Mouse (Mus musculus): ENCODE data around the gene Tas2r143. TPM values are rescaled to one million over a fixed set of nuclear protein-coding genes. Genes with fewer than 3 reads are reported as not detected.

The Tas2r143 gene
- total RNA-seq, 2 experiments from 2014 or later: not detected

- peak in 1 of 2 experiments; percentile 50 for DNase-seq (ENCODE audit: low spot score in 2 of 2)
Observed at GRCm38 (mm10) chr6:42395960-42396809, 3.9 kb upstream of the Tas2r143 start.

GRCm38 (mm10) chr6:42397041-42397657 is 2.9 kb upstream of the Tas2r143 start:
- no peak for DNase-seq (ENCODE audit: low spot score in 2 of 2)

GRCm38 (mm10) chr6:42398285-42398684 is 1.8 kb upstream of the Tas2r143 start:
- no peak for DNase-seq (ENCODE audit: low spot score in 2 of 2)

DNA sequence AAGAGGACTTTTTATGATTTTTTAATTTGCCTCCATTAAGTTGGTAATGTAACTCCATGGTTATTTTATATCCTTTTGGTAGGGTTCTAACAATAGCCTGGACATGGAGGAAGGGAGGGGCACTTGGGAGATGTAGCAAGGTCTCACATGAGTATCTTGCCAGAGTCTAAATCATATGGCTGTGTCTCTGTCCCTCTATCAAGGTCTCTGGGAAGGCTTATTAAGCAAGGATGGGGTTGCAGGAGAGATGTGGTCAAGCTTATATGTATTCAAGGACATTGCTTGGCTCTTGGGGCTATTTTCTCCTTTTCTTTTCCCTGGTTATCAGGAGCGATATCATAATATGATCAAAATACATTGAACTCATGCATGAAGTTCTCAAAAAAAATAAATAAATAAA is 1.0 kb upstream of the Tas2r143 start:
- no peak for DNase-seq (ENCODE audit: low spot score in 2 of 2)

DNA sequence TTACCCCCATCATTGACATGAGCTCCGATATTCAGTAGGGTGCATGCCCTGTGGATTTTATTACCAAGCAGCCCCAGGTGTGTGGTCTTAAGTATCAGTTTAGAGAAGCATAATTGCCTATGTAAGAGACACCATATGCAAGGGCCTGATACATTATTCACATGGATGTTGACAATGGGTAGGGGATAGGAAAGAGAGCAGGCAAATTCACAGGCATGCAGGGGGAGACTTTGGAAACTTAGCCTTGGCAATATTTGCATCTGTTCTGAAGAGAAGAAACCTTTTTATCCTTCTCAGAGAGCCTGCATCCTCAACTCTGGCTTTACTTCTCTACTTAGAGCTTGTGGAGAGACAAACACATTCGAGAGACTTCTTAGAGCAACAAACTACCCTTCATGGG is 5.1 kb downstream of the Tas2r143 start, which contains the start of gene Tas2r135:
Gene Tas2r135, plus strand, starts transcription at position 301 of the 400 bp plus-strand sequence.
- no peak for DNase-seq (ENCODE audit: low spot score in 2 of 2)

DNA sequence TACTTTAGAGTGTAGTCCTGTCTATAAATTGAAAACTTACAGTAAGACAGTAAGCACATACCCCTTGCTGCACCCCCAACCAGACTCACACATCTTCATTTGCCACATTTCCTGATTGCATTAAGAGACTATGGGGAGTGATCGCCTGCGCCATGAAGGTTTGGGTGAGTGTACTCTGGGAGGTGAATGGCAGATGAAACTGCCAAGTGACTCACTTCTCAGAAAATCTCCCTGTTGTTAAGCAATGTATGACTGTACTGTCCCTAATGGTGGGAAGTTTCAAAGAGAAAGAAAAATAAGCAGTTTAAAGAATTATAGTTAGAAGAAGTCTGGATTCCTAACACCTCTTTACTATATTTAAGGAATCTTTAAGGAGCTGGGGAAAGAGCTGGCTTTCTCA is 19.4 kb downstream of the Tas2r143 start:
- no peak for DNase-seq (ENCODE audit: low spot score in 2 of 2)

DNA sequence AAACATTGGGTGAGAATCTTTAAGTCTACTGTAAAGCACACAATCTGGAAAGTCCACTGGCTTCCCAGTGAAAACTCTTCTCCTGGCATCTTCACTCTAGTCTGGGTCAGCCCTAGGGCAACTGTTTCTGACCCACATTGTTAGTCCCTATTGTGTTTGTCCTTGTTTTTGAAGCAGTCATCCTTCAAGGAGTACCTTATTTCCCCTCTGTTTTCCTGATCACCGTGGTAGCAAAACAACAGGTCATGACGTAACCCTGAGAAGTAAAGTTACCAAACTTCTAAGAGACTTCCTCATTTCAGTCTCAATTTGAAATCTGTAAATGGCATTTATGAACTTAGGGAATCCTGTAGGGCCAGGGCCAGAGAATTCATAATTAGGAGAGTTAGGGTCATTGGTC is 21.4 kb downstream of the Tas2r143 start:
- DNase-seq (ENCODE audit: low spot score in 2 of 2): no peak

GRCm38 (mm10) chr6:42424472-42424871 is 24.4 kb downstream of the Tas2r143 start:
- DNase-seq (ENCODE audit: low spot score in 2 of 2): no peak

DNA sequence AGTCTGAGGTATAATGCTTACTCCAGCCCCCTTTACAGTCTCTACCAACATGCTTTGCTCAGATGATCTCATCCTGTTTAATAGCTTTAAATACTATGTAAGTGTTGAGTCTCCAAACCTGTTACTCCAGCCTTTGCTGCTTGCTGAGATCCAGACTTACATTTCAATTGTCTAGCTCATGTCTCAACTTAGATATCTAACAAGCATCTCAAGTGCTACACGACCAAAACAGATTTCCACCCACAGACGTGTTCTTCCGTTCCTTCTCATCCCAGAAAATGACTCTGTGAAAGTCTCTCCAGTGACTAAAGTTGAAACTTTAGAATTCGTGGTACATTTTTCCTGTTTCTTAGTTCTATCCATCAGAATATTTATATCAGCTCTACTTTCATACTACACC is 26.3 kb downstream of the Tas2r143 start:
- no peak for DNase-seq (ENCODE audit: low spot score in 2 of 2)

DNA sequence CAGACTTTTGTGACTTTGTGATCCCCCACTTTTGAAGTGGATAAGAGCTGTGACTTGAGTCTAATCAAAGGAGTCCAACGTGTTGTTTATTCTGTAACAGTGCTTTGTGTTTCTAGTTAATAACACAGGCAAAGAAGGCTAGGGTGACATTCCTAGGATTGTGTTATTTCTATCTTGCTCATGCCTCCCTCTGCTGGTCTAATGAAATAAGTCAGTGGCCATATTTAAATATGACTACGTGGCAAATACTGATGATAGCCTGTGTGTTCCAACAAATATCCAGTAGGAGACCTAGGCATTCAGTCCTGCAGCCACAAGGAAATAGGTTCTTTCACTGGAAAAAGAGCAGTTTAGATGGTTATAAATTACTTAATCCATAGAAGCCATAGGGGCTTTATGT is 33.5 kb downstream of the Tas2r143 start:
- DNase-seq (ENCODE audit: low spot score in 2 of 2): no peak

- no peak for DNase-seq (ENCODE audit: low spot score in 2 of 2)
Observed at GRCm38 (mm10) chr6:42434446-42434845, 34.4 kb downstream of the Tas2r143 start, which contains the start of gene Tas2r126. TSS of gene Tas2r126 (plus strand) at chr6:42434535.

- no peak for DNase-seq (ENCODE audit: low spot score in 2 of 2)
Observed at GRCm38 (mm10) chr6:42435490-42435889, 35.5 kb downstream of the Tas2r143 start.

GRCm38 (mm10) chr6:42441395-42441794 is 41.4 kb downstream of the Tas2r143 start:
- no peak for DNase-seq (ENCODE audit: low spot score in 2 of 2)

GRCm38 (mm10) chr6:42444491-42444890 is 44.5 kb downstream of the Tas2r143 start:
- DNase-seq (ENCODE audit: low spot score in 2 of 2): no peak

DNA sequence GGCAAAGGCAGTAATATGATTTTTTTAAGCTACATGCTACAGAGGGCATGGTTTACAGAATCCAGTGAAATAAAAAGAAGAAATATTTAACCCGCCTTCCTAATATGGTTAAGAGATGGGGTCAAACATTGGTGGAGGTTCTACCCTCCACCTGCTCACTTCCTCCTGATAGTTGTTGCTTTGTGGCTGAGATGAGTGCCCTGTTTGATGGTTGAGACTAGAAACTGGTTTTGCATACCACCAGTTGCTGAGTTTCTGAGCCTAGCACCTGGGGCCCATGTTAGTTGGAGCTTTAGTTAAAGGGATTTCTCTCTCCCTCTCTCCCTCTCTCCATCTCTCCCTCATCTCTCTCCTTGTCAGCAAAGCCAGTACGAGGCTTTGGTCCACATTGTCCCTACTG is 47.3 kb downstream of the Tas2r143 start:
- DNase-seq (ENCODE audit: low spot score in 2 of 2): no peak

Other genes with a start within 250 kb of the Tas2r143 start
- gene Tas2r144, start 184.9 kb upstream of the Tas2r143 start, total RNA-seq (2021): not detected
- 10 to 100 TPM; 10.3 to 13.3 TPM for gene Gstk1, start 154.3 kb upstream of the Tas2r143 start, total RNA-seq (2021)
- gene Tmem139, start 138.3 kb upstream of the Tas2r143 start, total RNA-seq (2021): not detected
- 10 to 100 TPM; 17.4 to 24.0 TPM for gene Casp2, start 135.3 kb upstream of the Tas2r143 start, total RNA-seq (2021)
- gene Clcn1, start 113.6 kb upstream of the Tas2r143 start, total RNA-seq (2021): 1 to 10 TPM; 2.8 to 3.6 TPM
- 10 to 100 TPM; 80.2 to 82.8 TPM for gene Fam131b, start 75.6 kb upstream of the Tas2r143 start, total RNA-seq (2021)
- 10 to 100 TPM; 39.5 to 40.3 TPM for gene Zyx, start 50.6 kb upstream of the Tas2r143 start, total RNA-seq (2021)
- gene Epha1, start 27.0 kb upstream of the Tas2r143 start, total RNA-seq (2021): under 1 TPM; 0.13 to 0.20 TPM
- gene Tas2r135, start 5.2 kb downstream of the Tas2r143 start, total RNA-seq (2021): not detected
- gene Tas2r126, start 34.3 kb downstream of the Tas2r143 start, total RNA-seq (2021): not detected
- not detected for gene Olfr458, start 65.0 kb downstream of the Tas2r143 start, total RNA-seq (2021)
- gene Olfr457, start 76.1 kb downstream of the Tas2r143 start, total RNA-seq (2021): not detected
- gene Olfr456, start 87.0 kb downstream of the Tas2r143 start, total RNA-seq (2021): not detected
- not detected for gene Olfr455, start 147.3 kb downstream of the Tas2r143 start, total RNA-seq (2021)
- not detected for gene Tcaf3, start 197.5 kb downstream of the Tas2r143 start, total RNA-seq (2021)
- gene Tcaf2, start 245.0 kb downstream of the Tas2r143 start, total RNA-seq (2021): under 1 TPM; 0.50 to 0.61 TPM

Measured in layer of hippocampus, adult 18-20 months (tissue).